Mouse (Mus musculus) hindbrain, embryonic 10.5 days (tissue): ENCODE measurements at regions not wholly inside any gene's neighbourhood (a gene's known extent, or its start where the extent isn't known, plus 50 kb on each side); places are given as distances from the start of the nearest gene placed in this dataset.

Experiments
- DNase-seq: peaks from one replicate; pipeline ENCODE4 v3.0.0-alpha.2; 2017; ENCODE audit warnings: low spot score
- H3K27ac ChIP-seq: fragments of 300-500 bp; sonication (generic); 2 replicates; pipeline ENCODE4 v1.5.1; 2016; ENCODE audit warnings: mild to moderate bottlenecking, moderate library complexity
- H3K27me3 ChIP-seq: fragments of 300-500 bp; sonication (generic); 2 replicates; pipeline ENCODE4 v1.6.1; 2016; ENCODE audit warnings: mild to moderate bottlenecking; ENCODE audit not compliant: poor library complexity, insufficient read depth, severe bottlenecking
- H3K36me3 ChIP-seq: fragments of 300-500 bp; sonication (generic); 2 replicates; pipeline ENCODE4 v1.6.1; 2016; ENCODE audit warnings: mild to moderate bottlenecking, moderate library complexity
- H3K4me1 ChIP-seq: fragments of 300-500 bp; sonication (generic); replicated peaks from 2 replicates; pipeline ENCODE4 v1.6.1; 2016; ENCODE audit warnings: mild to moderate bottlenecking
- H3K4me3 ChIP-seq: fragments of 300-500 bp; sonication (generic); 2 replicates; pipeline ENCODE4 v1.5.1; 2016; ENCODE audit warnings: mild to moderate bottlenecking, moderate library complexity
- H3K9me3 ChIP-seq: fragments of 300-500 bp; sonication (generic); 2 replicates; pipeline ENCODE4 v1.6.1; 2016; ENCODE audit warnings: mild to moderate bottlenecking, moderate library complexity
- WGBS: fragments of 180-500 bp; shearing (Covaris S2); methylation state at CpG from one replicate; pipeline ENCODE4 v1.1.7; 2016; 5-methylcytosine and 5-hydroxymethylcytosine counted together

DNA sequence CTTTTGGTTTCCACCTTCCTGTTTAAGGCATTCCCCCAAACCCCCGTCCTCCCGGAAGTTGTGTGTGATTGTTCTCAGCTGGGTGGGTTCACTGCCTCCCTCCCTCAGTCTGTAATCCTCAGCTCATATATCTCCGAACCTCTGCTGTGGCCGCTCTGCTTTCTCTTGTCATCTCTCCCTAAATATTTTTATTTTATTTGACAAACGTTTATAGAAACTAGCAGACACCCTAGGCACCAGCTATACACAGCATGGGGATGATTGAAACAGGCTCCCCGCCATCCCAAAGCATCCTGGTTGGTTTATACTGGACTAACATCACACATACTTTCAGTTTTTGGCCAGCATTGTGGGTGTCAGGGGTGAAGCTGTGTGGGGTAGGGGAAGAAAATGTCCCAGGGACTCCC is 208.8 kb downstream of the Wdr11 start:
- Histone ChIP-seq H3K27ac (no peak overlapping the region), H3K9me3 (no peaks in the 10 kb centered on the region), H3K36me3 (no peaks in the 10 kb centered on the region), H3K4me3 (no peak overlapping the region), H3K27me3 (peaks cover 16% of the 10 kb centered on the region; the same call in 1 of the 2 replicates), H3K4me1 (peaks cover 20% of the 10 kb centered on the region)
- no peak for DNase-seq
- WGBS, result 72% methylated on average over 6 of the region's 6 CpGs

DNA sequence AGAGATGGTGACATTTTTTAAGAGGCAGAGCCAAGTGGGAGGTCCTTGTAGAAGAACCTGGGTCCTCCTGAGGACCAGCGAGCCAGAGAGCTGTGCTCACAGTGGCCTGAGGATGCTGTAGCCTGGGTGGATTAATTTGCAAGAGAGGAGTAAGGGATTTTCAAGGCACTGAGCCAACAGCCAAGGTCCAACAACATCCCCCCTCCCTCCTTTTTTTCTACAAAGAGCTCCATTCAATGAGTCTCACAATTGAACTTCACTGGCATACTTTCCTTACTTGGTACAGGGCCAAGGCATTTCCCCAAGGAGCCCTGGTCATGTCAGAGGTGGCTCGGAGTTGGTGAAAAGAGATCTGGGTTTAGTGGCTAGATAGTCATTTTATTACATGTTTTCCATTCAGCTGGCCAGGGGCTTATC is 209.8 kb downstream of the Wdr11 start:
- Histone ChIP-seq H3K4me3 (no peak overlapping the region), H3K36me3 (no peaks in the 10 kb centered on the region), H3K9me3 (no peaks in the 10 kb centered on the region), H3K27ac (no peak overlapping the region), H3K27me3 (0 out of 2 replicates have a peak, but pooled peaks cover 7% of the 10 kb centered on the region), H3K4me1 (peaks cover 17% of the 10 kb centered on the region)
- WGBS, result 79% methylated on average over 2 of the region's 2 CpGs
- no peak for DNase-seq

DNA sequence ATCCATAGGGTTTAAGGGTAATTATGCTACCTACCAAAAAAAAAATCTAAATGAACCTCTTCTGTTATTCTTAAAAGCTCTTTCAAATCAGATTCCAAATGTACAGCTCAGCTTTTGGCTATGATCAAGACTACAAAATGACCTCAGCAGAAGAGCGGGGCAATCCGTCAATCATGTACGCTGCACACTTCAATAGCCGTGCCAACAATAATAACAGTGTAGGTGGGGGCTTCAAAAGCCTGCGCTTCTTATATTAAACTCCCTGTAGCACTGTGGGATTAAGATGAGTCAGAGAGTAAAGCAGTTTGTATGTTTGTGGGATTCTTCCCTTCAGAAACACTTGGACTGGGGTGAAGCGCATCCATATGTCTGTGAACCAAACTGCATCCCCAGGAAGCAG is 210.5 kb downstream of the Wdr11 start:
- Histone ChIP-seq H3K27ac (no peak overlapping the region), H3K27me3 (0 out of 2 replicates have a peak, but pooled peaks cover 7% of the 10 kb centered on the region), H3K36me3 (no peaks in the 10 kb centered on the region), H3K4me1 (peaks cover 17% of the 10 kb centered on the region), H3K4me3 (no peak overlapping the region), H3K9me3 (no peaks in the 10 kb centered on the region)
- 81% methylated on average over 6 of the region's 6 CpGs for WGBS
- no peak for DNase-seq

DNA sequence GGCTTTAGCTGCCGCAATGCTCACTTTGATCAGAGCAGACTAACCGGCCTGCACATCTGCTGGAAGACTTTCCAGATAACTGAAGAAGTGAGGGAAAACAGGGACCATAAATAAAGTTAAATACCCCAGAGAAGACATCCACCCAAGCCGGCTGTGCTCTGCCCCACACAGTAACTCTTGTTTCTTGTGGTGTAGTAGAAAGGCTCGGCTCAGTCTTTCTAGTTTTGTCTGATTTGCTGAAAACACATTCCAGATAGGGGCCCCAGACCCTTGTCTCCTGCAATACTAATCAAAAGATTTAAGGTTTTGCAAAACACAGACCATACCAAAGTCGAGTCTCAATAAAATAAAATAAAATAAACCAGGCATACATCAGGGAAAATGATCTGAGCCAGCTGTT is 213.7 kb downstream of the Wdr11 start:
- Histone ChIP-seq H3K4me1 (peaks cover 17% of the 10 kb centered on the region), H3K27ac (no peak overlapping the region), H3K4me3 (no peak overlapping the region), H3K27me3 (0 out of 2 replicates have a peak, but pooled peaks cover 4% of the 10 kb centered on the region), H3K36me3 (no peaks in the 10 kb centered on the region), H3K9me3 (no peaks in the 10 kb centered on the region)
- 74% methylated on average over 5 of the region's 5 CpGs for WGBS
- no peak for DNase-seq

DNA sequence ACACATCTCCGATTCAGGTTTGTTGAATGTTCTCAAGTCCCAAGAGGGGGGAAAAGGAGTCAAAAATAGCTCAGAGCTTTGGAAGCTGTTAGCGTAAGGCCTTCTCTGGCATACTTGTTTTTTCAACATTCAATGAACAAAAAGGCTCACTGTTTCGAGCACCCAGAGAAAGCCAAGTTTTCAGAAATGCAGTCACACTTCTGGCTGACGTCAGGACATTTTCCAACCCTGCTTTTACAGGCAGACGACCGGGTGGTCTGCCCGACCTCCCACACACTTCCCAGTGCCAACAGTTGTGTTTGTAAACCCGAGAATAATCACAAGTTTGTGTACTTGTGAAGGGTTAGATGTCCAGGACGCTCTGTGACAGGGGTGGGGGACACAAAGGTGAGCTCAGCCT is 218.5 kb downstream of the Wdr11 start:
- DNase-seq, result no peak
- no peaks in the 10 kb centered on the region for H3K9me3 ChIP-seq
- no peak overlapping the region for H3K4me3 ChIP-seq
- H3K27ac ChIP-seq, result no peak overlapping the region
- 67% methylated on average over 9 of the region's 9 CpGs for WGBS
- no peaks in the 10 kb centered on the region for H3K4me1 ChIP-seq
- H3K36me3 ChIP-seq, result no peaks in the 10 kb centered on the region
- no peaks in the 10 kb centered on the region for H3K27me3 ChIP-seq

DNA sequence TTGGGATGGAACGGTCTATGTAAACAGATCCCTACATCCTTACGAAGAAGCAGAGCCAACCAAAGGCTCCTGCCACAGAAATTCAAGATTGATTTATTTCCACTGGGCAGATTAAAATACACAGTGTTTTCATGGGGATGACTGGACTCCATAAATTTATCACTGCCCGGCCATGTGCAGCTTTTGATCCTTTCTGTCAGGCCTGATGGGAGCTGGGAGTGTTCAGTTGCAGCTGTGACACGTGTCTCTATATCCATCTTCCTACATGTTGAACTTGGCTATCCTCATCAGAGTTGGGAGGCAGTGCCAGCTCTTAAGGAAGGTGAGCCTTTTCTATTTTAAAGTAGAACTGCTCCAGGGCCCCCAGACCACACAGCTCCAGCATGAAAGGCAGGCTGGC is 218.9 kb downstream of the Wdr11 start:
- Histone ChIP-seq H3K27me3 (no peaks in the 10 kb centered on the region), H3K9me3 (no peaks in the 10 kb centered on the region), H3K4me3 (no peak overlapping the region), H3K27ac (no peak overlapping the region), H3K36me3 (no peaks in the 10 kb centered on the region), H3K4me1 (no peaks in the 10 kb centered on the region)
- no peak for DNase-seq
- WGBS, result 85% methylated on average over 4 of the region's 4 CpGs

DNA sequence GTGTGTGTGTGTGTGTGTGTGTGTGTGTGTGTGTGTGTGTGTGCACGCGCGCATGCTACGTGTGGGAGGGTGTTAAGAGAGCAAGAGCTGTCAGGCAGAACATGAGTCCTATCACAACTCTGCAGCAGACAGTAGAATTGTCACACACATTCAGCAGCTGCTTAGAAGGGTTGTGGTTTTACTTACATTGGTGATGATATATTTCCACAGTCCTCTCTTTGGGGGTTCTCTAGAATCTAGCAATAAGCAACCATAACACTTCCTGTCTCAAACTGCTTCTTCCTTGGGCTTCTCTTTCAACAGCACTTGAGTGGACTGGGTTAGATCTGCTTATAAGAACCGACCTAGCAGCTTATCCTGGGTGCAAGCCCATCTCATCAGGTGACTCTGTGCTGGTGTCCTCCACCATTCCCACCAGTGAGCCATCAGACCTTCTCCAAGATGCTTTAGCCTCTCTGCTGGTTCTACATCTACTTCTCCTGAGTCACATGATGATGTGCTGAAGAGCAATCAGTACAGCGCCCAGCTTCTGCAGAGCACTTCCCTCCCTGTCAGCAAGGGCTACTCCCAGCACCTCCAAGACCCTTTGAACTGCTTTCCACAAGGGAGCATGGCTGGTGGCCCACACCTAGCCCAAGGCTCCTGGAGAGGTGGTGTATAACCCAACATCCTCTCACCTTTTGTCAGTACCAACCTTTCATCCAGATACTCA is 222.6 kb downstream of the Wdr11 start:
- Histone ChIP-seq H3K27me3 (no peaks in the 10 kb centered on the region), H3K36me3 (no peaks in the 10 kb centered on the region), H3K4me3 (no peak overlapping the region), H3K9me3 (no peaks in the 10 kb centered on the region), H3K4me1 (no peaks in the 10 kb centered on the region), H3K27ac (no peak overlapping the region)
- DNase-seq, result no peak
- 89% methylated on average over 6 of the region's 6 CpGs for WGBS

DNA sequence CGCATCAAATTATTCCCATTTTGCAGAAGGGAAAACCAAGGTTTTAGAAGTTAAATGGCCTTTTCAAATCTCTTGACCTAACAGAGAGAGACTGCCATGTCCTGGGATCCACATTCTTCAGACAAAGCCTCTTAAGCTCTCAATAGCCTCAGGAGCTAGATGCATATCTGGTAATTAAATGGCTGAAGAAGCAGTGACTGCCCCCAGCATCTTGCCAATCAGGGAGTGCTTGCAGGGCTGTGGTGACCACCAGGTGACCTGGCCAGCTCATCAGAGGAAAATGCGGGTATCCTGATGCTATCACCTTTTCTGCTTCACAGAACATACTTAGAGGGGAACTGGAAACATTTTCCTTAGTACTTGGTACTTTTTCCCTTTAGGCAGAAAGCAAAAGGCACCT is 227.2 kb downstream of the Wdr11 start:
- H3K36me3 ChIP-seq, result no peaks in the 10 kb centered on the region
- no peak overlapping the region for H3K27ac ChIP-seq
- 90% methylated on average over 2 of the region's 2 CpGs for WGBS
- no peaks in the 10 kb centered on the region for H3K27me3 ChIP-seq
- no peaks in the 10 kb centered on the region for H3K9me3 ChIP-seq
- H3K4me1 ChIP-seq, result no peaks in the 10 kb centered on the region
- no peak overlapping the region for H3K4me3 ChIP-seq
- no peak for DNase-seq

DNA sequence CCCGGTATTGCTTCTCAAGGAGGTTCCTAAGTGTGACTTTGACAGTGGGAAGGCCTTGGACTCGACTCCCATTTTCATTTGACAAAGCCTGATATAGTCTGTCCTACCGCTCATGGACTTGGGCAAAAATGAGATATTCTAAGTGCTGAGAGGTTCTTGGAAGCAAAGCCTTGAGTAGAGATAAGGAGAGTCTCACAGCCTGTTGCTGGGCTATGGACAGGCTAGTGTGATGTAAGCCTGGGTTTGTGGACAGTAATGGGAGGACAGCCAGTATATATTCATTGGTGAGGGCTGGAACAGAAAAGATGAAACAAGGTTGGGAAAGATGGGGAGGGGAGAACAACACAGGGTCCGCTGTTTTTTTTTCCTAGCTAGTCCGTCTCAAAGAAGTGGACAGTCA is 228.0 kb downstream of the Wdr11 start:
- H3K4me1 ChIP-seq, result no peaks in the 10 kb centered on the region

DNA sequence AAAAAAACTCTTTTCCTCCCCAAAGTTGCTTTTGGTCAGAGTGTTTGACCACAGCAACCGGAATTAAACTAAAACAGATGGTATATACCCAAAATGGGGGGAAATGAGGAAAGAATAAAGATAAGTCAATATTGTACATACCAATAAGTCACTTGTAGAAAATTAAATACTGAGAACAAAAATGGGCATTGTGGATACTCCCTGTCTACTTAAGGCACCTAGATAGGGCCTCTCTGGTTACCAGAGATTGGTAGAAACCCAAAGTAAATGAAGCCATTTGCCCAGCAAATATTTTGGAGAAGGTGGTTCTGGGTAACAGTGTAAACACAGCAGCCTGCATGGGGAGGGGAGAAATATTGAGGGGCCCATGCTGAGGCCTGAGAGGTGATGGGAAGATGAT is 237.3 kb downstream of the Wdr11 start:
- WGBS, result 88% methylated on average over 1 of the region's 1 CpGs
- Histone ChIP-seq H3K36me3 (no peaks in the 10 kb centered on the region), H3K27me3 (no peaks in the 10 kb centered on the region)

More for the DNA sequence above, 228.0 kb downstream of the Wdr11 start:
- no peaks in the 10 kb centered on the region for H3K36me3 ChIP-seq
- WGBS, result 83% methylated on average over 5 of the region's 5 CpGs
- no peak overlapping the region for H3K4me3 ChIP-seq
- no peak for DNase-seq
- H3K27me3 ChIP-seq, result no peaks in the 10 kb centered on the region
- no peak overlapping the region for H3K27ac ChIP-seq
- no peaks in the 10 kb centered on the region for H3K9me3 ChIP-seq

DNA sequence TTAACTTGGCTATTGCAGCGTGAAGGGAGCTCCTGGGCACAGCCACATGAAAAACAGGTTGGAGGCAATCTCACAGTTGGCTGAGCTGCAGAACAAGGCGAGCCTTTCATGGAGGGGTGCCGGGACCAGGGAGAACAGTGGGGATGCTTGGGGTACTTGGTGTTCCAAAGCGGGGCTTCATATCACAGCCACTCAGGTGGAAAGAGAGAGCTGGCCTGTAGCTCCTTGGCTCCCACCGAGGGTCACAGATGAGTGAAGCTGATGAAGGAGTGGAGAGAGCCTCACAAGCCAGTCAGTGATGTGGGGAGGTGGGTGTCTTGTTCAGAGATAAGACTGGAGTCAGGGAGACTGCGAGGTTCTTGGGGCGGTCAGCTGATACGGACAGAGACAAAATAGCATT is 241.2 kb downstream of the Wdr11 start:
- Histone ChIP-seq H3K4me1 (peaks cover 16% of the 10 kb centered on the region), H3K4me3 (no peak overlapping the region), H3K36me3 (no peaks in the 10 kb centered on the region), H3K27me3 (no peaks in the 10 kb centered on the region), H3K27ac (no peak overlapping the region), H3K9me3 (no peaks in the 10 kb centered on the region)
- WGBS, result 73% methylated on average over 8 of the region's 8 CpGs
- DNase-seq, result no peak

More for the DNA sequence above, 237.3 kb downstream of the Wdr11 start:
- peaks cover 33% of the 10 kb centered on the region for H3K4me1 ChIP-seq
- no peak overlapping the region for H3K27ac ChIP-seq
- DNase-seq, result no peak
- H3K9me3 ChIP-seq, result no peaks in the 10 kb centered on the region
- no peak overlapping the region for H3K4me3 ChIP-seq

DNA sequence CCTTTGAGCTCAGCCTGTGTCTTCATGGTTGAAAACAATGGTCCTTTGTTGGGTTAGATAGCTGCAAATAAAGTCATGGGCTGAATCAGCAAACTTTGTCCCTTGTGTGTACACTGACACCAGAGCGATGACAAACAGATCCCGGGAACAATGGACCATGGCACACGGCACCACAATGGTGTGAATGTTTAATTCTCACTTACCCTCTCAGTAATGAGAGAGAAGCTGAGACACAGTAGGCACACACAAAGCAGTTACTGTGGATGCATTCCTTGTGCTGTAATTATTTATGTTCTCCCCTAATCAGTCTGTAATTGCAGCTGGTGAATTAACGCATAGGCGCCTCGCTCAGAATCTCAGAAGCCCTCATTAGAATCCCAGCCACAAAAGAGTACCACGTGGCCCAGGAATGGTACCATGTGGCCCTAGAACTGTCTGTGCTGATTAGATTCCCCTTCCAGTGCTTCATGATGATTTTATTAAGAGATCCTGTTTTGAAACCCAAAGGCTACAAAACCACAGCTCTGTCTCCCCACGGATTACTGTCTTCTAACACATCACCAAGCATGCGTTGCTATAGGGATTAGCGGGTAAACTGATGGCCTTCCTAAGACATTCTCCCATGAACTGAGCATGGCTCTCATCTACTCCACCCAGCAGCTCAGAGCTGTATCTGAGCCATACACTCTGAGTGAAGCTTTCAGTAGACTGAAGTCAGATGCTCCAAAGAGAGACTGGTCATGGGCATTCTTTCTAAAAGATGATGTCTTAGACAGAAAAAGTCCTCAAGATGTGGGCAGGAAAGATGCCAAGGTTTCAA is 250.8 kb downstream of the Wdr11 start:
- Histone ChIP-seq H3K4me3 (no peak overlapping the region), H3K27ac (no peak overlapping the region), H3K36me3 (no peaks in the 10 kb centered on the region), H3K9me3 (no peaks in the 10 kb centered on the region), H3K4me1 (peaks cover 10% of the 10 kb centered on the region; the same call in 1 of the 2 replicates), H3K27me3 (no peaks in the 10 kb centered on the region)
- DNase-seq, result no peak
- 72% methylated on average over 10 of the region's 10 CpGs for WGBS

DNA sequence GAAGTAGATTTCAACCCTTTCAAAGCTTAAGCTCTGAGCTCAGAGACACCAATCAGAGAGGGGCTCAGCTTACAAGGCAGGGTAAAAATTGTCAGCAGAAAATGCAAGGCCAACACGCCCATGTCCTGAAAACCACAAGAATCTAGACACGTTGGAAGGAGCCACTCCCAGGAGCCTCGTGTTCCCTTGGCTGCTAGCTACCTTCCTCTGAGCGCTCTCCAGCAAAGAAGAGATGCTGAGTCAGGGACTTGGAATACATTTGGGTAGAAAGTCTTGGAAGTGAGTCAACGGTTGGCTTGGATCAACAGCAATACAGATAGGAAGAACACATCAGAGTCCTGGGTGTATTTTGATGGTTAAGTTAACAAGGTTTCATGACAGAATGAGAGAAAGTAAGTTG is 255.5 kb downstream of the Wdr11 start:
- H3K4me1 ChIP-seq, result peaks cover 7% of the 10 kb centered on the region; the same call in 1 of the 2 replicates
- DNase-seq, result no peak
- 82% methylated on average over 5 of the region's 5 CpGs for WGBS
- no peak overlapping the region for H3K27ac ChIP-seq
- no peaks in the 10 kb centered on the region for H3K27me3 ChIP-seq
- H3K36me3 ChIP-seq, result no peaks in the 10 kb centered on the region
- no peaks in the 10 kb centered on the region for H3K9me3 ChIP-seq
- no peak overlapping the region for H3K4me3 ChIP-seq
